Mouse (Mus musculus) liver, adult 2 months (tissue): Measurements from ENCODE around the gene Cdh1. TPM values are rescaled to one million over a fixed set of nuclear protein-coding genes. Genes with fewer than 3 reads are reported as not detected.
A peak's percentile ranks its signal among the peaks of the same experiment; 100 is the strongest.

Source experiments
- DNase-seq: peaks from one replicate; pipeline ENCODE4 v3.0.0-alpha.2; 2011; ENCODE audit warnings: low read depth, low spot score; ENCODE audit errors: extremely low read depth
- H3K27ac ChIP-seq: fragments of 200-500 bp; replicated peaks from 2 replicates; pipeline ENCODE4 v1.5.1; 2012; ENCODE audit warnings: low read depth, mild to moderate bottlenecking, control low read depth, inconsistent platforms, low read length; ENCODE audit not compliant: insufficient read depth
- H3K27me3 ChIP-seq: fragments of 200-500 bp; 2 replicates; pipeline ENCODE4 v1.6.1; 2012; ENCODE audit warnings: mild to moderate bottlenecking, moderate library complexity, low read length, inconsistent platforms; ENCODE audit not compliant: control insufficient read depth, insufficient read depth
- H3K36me3 ChIP-seq: fragments of 200-500 bp; 2 replicates; pipeline ENCODE4 v1.6.1; 2012; ENCODE audit warnings: low read length, inconsistent platforms; ENCODE audit not compliant: control insufficient read depth, insufficient read depth
- H3K4me1 ChIP-seq: fragments of 200-500 bp; 2 replicates; pipeline ENCODE4 v1.6.1; 2011; ENCODE audit warnings: low read length; ENCODE audit not compliant: control insufficient read depth, insufficient read depth
- H3K4me3 ChIP-seq: fragments of 200-500 bp; 2 replicates; pipeline ENCODE4 v1.5.1; 2011; ENCODE audit warnings: low read depth, mild to moderate bottlenecking, control low read depth, low read length, moderate library complexity; ENCODE audit not compliant: insufficient read depth
- H3K79me2 ChIP-seq: fragments of 200-500 bp; 2 replicates; pipeline ENCODE4 v1.6.1; 2012; ENCODE audit warnings: inconsistent platforms, mild to moderate bottlenecking, low read length, moderate library complexity; ENCODE audit not compliant: control insufficient read depth, insufficient read depth
- H3K9ac ChIP-seq: fragments of 200-500 bp; 2 replicates; pipeline ENCODE4 v1.6.1; 2012; ENCODE audit warnings: low read depth, mild to moderate bottlenecking, control low read depth, inconsistent platforms, low read length
- CTCF ChIP-seq: fragments of 200-500 bp; IDR thresholded peaks from 2 replicates; pipeline ENCODE4 v1.5.1; 2011; ENCODE audit warnings: low read depth, low read length, control low read depth
- POLR2A ChIP-seq: fragments of 200-500 bp; IDR thresholded peaks from 2 replicates; pipeline ENCODE4 v1.6.1; 2011; ENCODE audit warnings: low read length, control low read depth; ENCODE audit not compliant: insufficient read depth; ENCODE audit errors: extremely low read depth
- WGBS: fragments of 180-500 bp; shearing (Covaris S2); methylation state at CpG from one replicate; pipeline ENCODE4 v1.1.7; 2018; 5-methylcytosine and 5-hydroxymethylcytosine counted together
- polyA plus RNA-seq: library from polyadenylated mRNA; depleted of rRNA; stranded (reverse); fragments of >200 nt; gene quantifications from 2 replicates; pipeline ENCODE4 v1.2.3, GENCODE M21; 2012
- total RNA-seq: library from RNA; depleted of rRNA; stranded (reverse); fragments of >200 nt; gene quantifications from 2 replicates; pipeline ENCODE4 v1.2.3, GENCODE M21; 2014

Cdh1 gene
- total and polyA plus RNA-seq, 2 experiments = 17.5 to 19.8 TPM

- no peak for TF ChIP-seq POLR2A
- no peak for TF ChIP-seq CTCF
- Histone ChIP-seq H3K4me1 (peaks cover 17% of the 10 kb centered on the region), H3K36me3 (no peaks in the 10 kb centered on the region), H3K27ac (no peak overlapping the region), H3K79me2 (peaks cover 6% of the 10 kb centered on the region; the same call in 1 of the 2 replicates), H3K9ac (no peak overlapping the region), H3K4me3 (no peak overlapping the region), H3K27me3 (0 out of 2 replicates have a peak, but pooled peaks cover 3% of the 10 kb centered on the region)
- WGBS = 38% methylated on average over 3 of the region's 3 CpGs
- no peak for DNase-seq
These were observed 5.3 kb downstream of the Cdh1 start for GRCm38 (mm10) chr8:106608425-106608824.

GRCm38 (mm10) chr8:106609076-106609903 lies 6.1 kb downstream of the Cdh1 start:
- Histone ChIP-seq H3K9ac (no peak overlapping the region), H3K4me1 (peaks cover 17% of the 10 kb centered on the region), H3K36me3 (no peaks in the 10 kb centered on the region), H3K4me3 (no peak overlapping the region), H3K27me3 (0 out of 2 replicates have a peak, but pooled peaks cover under 1% of the 10 kb centered on the region), H3K79me2 (peaks cover 6% of the 10 kb centered on the region; the same call in 1 of the 2 replicates), H3K27ac (no peak overlapping the region; the same call in 1 of the 2 replicates)
- TF ChIP-seq CTCF = no peak
- no peak for TF ChIP-seq POLR2A
- no peak for DNase-seq
- WGBS = 56% methylated on average over 7 of the region's 7 CpGs

GRCm38 (mm10) chr8:106610958-106611640 lies 7.9 kb downstream of the Cdh1 start:
- Histone ChIP-seq H3K4me3 (no peak overlapping the region), H3K9ac (no peak overlapping the region), H3K27me3 (no peaks in the 10 kb centered on the region), H3K36me3 (no peaks in the 10 kb centered on the region), H3K27ac (peak overlapping the region; percentile 77), H3K79me2 (peaks cover 6% of the 10 kb centered on the region; the same call in 1 of the 2 replicates), H3K4me1 (peaks cover 11% of the 10 kb centered on the region)
- DNase-seq = peak; percentile 77
- no peak for TF ChIP-seq POLR2A
- 20% methylated on average over 9 of the region's 9 CpGs for WGBS

- TF ChIP-seq POLR2A (no peak), CTCF (no peak)
- Histone ChIP-seq H3K4me3 (no peak overlapping the region), H3K27ac (no peak overlapping the region), H3K9ac (no peak overlapping the region), H3K27me3 (no peaks in the 10 kb centered on the region), H3K4me1 (peaks cover 9% of the 10 kb centered on the region; the same call in 1 of the 2 replicates), H3K79me2 (peaks cover 6% of the 10 kb centered on the region; the same call in 1 of the 2 replicates), H3K36me3 (no peaks in the 10 kb centered on the region)
- DNase-seq = no peak
- 43% methylated on average over 3 of the region's 3 CpGs for WGBS
These were observed 8.9 kb downstream of the Cdh1 start for GRCm38 (mm10) chr8:106612047-106612446.

GRCm38 (mm10) chr8:106614704-106615103 lies 11.6 kb downstream of the Cdh1 start:
- peaks cover 9% of the 10 kb centered on the region; the same call in 1 of the 2 replicates for H3K4me1 ChIP-seq
- H3K9ac ChIP-seq = no peak overlapping the region
- no peaks in the 10 kb centered on the region for H3K36me3 ChIP-seq
- H3K27me3 ChIP-seq = no peaks in the 10 kb centered on the region
- no peak for TF ChIP-seq CTCF
- TF ChIP-seq POLR2A = no peak
- no peak for DNase-seq
- H3K27ac ChIP-seq = no peak overlapping the region
- 82% methylated on average over 5 of the region's 5 CpGs for WGBS
- H3K4me3 ChIP-seq = no peak overlapping the region
- peaks cover 4% of the 10 kb centered on the region; the same call in 1 of the 2 replicates for H3K79me2 ChIP-seq
